Mouse (Mus musculus) bone marrow, adult 2 months (tissue): ENCODE data around the gene Cep83.

Source experiments
- CTCF ChIP-seq: fragments of 200-500 bp; IDR thresholded peaks from 2 replicates; pipeline ENCODE4 v1.5.1; 2011; ENCODE audit warnings: low read length, control low read depth; ENCODE audit not compliant: control insufficient read depth, insufficient read depth
- POLR2A ChIP-seq: fragments of 200-500 bp; IDR thresholded peaks from 2 replicates; pipeline ENCODE4 v1.6.1; 2011; ENCODE audit warnings: low read depth, mild to moderate bottlenecking, control low read depth, low read length, borderline replicate concordance; ENCODE audit not compliant: control insufficient read depth

- TF ChIP-seq CTCF (no peak), POLR2A (no peak)
These were observed 130.6 kb downstream of the Cep83 start for GRCm38 (mm10) chr10:94818781-94819665.
